Mouse (Mus musculus) kidney, adult 2 months (tissue): ENCODE measurements around the gene Plgrkt.

Experiments used
- CTCF ChIP-seq: fragments of 200-500 bp; conservative IDR thresholded peaks from 2 replicates; pipeline ENCODE4 v1.5.1; 2011; ENCODE audit warnings: low read depth, mild to moderate bottlenecking, control low read depth, low read length, moderate library complexity, mixed read lengths; ENCODE audit not compliant: insufficient read depth, insufficient read length
- POLR2A ChIP-seq: fragments of 200-500 bp; IDR thresholded peaks from one replicate; pipeline ENCODE4 v1.6.1; 2011; ENCODE audit warnings: low read depth, low read length, control low read depth

DNA sequence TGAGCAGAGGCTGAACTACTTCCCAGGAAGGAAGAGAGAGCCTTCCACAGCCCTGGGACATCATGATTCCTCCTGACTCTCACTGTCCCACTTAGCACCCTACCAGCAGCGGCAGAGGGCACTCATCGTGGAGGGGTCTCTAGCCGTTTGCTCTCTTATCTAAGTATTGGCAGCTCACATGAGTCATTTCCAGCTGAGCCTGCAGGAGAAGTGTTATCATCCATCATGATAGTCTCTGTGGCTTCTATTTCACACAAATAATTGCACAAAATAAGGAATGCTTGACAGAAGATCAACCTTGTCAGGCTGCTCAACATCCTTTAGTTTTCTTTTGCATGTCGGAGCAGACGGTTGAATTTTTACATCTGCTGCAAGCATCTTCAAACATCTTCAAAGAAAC, 6.9 kb downstream of the Plgrkt start:
- no peak for TF ChIP-seq POLR2A
- TF ChIP-seq CTCF: no peak
